Mouse (Mus musculus) large intestine, adult 2 months (tissue): ENCODE data around the gene Nme7. TPM values are rescaled to one million over a fixed set of nuclear protein-coding genes. Genes with fewer than 3 reads are reported as not detected.

Source experiments
- DNase-seq: peaks from one replicate; pipeline ENCODE4 v3.0.0-alpha.2; 2012; ENCODE audit warnings: low read depth, low spot score
- WGBS: fragments of 180-500 bp; shearing (Covaris S2); methylation state at CpG from one replicate; pipeline ENCODE4 v1.1.7; 2018; 5-methylcytosine and 5-hydroxymethylcytosine counted together
- polyA plus RNA-seq: library from polyadenylated mRNA; depleted of rRNA; stranded (reverse); fragments of >200 nt; gene quantifications from 2 replicates; pipeline ENCODE4 v1.2.3, GENCODE M21; 2012

Gene Nme7
- polyA plus RNA-seq, 1 experiment = 6.0 TPM

- 29% methylated on average over 7 of the region's 7 CpGs for WGBS
These were observed 70.1 kb downstream of the Nme7 start for GRCm38 (mm10) chr1:164374020-164374419.

GRCm38 (mm10) chr1:164375626-164376025 lies 71.7 kb downstream of the Nme7 start:
- 96% methylated on average over 9 of the region's 9 CpGs for WGBS
- DNase-seq = no peak

More at GRCm38 (mm10) chr1:164374020-164374419, 70.1 kb downstream of the Nme7 start:
- DNase-seq = peak; percentile 53

- DNase-seq = no peak
- WGBS = 92% methylated on average over 9 of the region's 9 CpGs
These were observed 73.0 kb downstream of the Nme7 start for GRCm38 (mm10) chr1:164376761-164377487.

- WGBS = 88% methylated on average over 8 of the region's 8 CpGs
- DNase-seq = no peak
These were observed 79.7 kb downstream of the Nme7 start for GRCm38 (mm10) chr1:164383621-164384020.

- WGBS = 93% methylated on average over 10 of the region's 10 CpGs
- no peak for DNase-seq
These were observed 80.4 kb downstream of the Nme7 start for GRCm38 (mm10) chr1:164384354-164384753.

GRCm38 (mm10) chr1:164384972-164385371 lies 81.1 kb downstream of the Nme7 start:
- DNase-seq = no peak
- WGBS = 91% methylated on average over 6 of the region's 6 CpGs

- WGBS = 30% methylated on average over 4 of the region's 4 CpGs
- no peak for DNase-seq
These were observed 85.8 kb downstream of the Nme7 start for GRCm38 (mm10) chr1:164389743-164390142.

- no peak for DNase-seq
- 75% methylated on average over 3 of the region's 3 CpGs for WGBS
These were observed 88.3 kb downstream of the Nme7 start for GRCm38 (mm10) chr1:164392176-164392575.

- 89% methylated on average over 6 of the region's 6 CpGs for WGBS
- DNase-seq = no peak
These were observed 91.3 kb downstream of the Nme7 start for GRCm38 (mm10) chr1:164395131-164395780.

GRCm38 (mm10) chr1:164397672-164398071 lies 93.8 kb downstream of the Nme7 start:
- DNase-seq = no peak
- 37% methylated on average over 4 of the region's 4 CpGs for WGBS

GRCm38 (mm10) chr1:164399578-164399977 lies 95.7 kb downstream of the Nme7 start:
- no peak for DNase-seq
- 98% methylated on average over 3 of the region's 3 CpGs for WGBS

- DNase-seq = no peak
- 8% methylated on average over 5 of the region's 5 CpGs for WGBS
These were observed 101.5 kb downstream of the Nme7 start for GRCm38 (mm10) chr1:164405385-164405802.

- no peak for DNase-seq
- 68% methylated on average over 5 of the region's 5 CpGs for WGBS
These were observed 102.6 kb downstream of the Nme7 start for GRCm38 (mm10) chr1:164406506-164406905.

- no peak for DNase-seq
- 89% methylated on average over 2 of the region's 2 CpGs for WGBS
These were observed 104.7 kb downstream of the Nme7 start for GRCm38 (mm10) chr1:164408655-164409054.

GRCm38 (mm10) chr1:164411306-164411705 lies 107.4 kb downstream of the Nme7 start:
- 46% methylated on average over 7 of the region's 7 CpGs for WGBS
- no peak for DNase-seq

- 82% methylated on average over 9 of the region's 9 CpGs for WGBS
- DNase-seq = no peak
These were observed 109.0 kb downstream of the Nme7 start for GRCm38 (mm10) chr1:164412906-164413305.

- 93% methylated on average over 11 of the region's 11 CpGs for WGBS
- DNase-seq = no peak
These were observed 109.7 kb downstream of the Nme7 start for GRCm38 (mm10) chr1:164413608-164414007.

- WGBS = 46% methylated on average over 2 of the region's 2 CpGs
These were observed 111.4 kb downstream of the Nme7 start for GRCm38 (mm10) chr1:164415347-164415751.

GRCm38 (mm10) chr1:164416692-164417394 lies 112.9 kb downstream of the Nme7 start:
- 42% methylated on average over 12 of the region's 12 CpGs for WGBS
- no peak for DNase-seq

More at GRCm38 (mm10) chr1:164415347-164415751, 111.4 kb downstream of the Nme7 start:
- peak; percentile 69 for DNase-seq

GRCm38 (mm10) chr1:164417604-164418003 lies 113.7 kb downstream of the Nme7 start:
- 55% methylated on average over 3 of the region's 3 CpGs for WGBS
- no peak for DNase-seq
